Mouse (Mus musculus) ES-CJ7 (cell line): Measurements from ENCODE around the gene 2700081O15Rik.
"Not testable (repeated sequence)": the region's sequence is repeated elsewhere in the genome, so short reads cannot be mapped to it uniquely, and the experiment has no call there.

Source experiments
- DNase-seq: peaks from one replicate; pipeline ENCODE4 v3.0.0; 2011; ENCODE audit warnings: low read depth, low spot score

2700081O15Rik gene

GRCm38 (mm10) chr19:7416834-7417735, at the start of gene 2700081O15Rik:
Gene 2700081O15Rik (plus strand): TSS chr19:7417625.
- DNase-seq: peak; percentile 64

- DNase-seq: peak; percentile 79
These were observed 48.0 kb upstream of the 2700081O15Rik start for GRCm38 (mm10) chr19:7369469-7369868.

GRCm38 (mm10) chr19:7374491-7374890, 42.9 kb upstream of the 2700081O15Rik start:
- DNase-seq: no peak

- DNase-seq: no peak
These were observed 39.8 kb upstream of the 2700081O15Rik start for GRCm38 (mm10) chr19:7377639-7378038.

GRCm38 (mm10) chr19:7381906-7382247, 35.5 kb upstream of the 2700081O15Rik start:
- peak; percentile 40 for DNase-seq

GRCm38 (mm10) chr19:7382248-7382902, 35.0 kb upstream of the 2700081O15Rik start:
- DNase-seq: peak; percentile 52

- DNase-seq: peak; percentile 93
These were observed 34.2 kb upstream of the 2700081O15Rik start, which contains the start of gene Spindoc for GRCm38 (mm10) chr19:7382903-7383865. Gene Spindoc (minus strand): TSS chr19:7382994.

GRCm38 (mm10) chr19:7386042-7386441, 31.4 kb upstream of the 2700081O15Rik start:
- peak; percentile 79 for DNase-seq

GRCm38 (mm10) chr19:7388488-7388887, 28.9 kb upstream of the 2700081O15Rik start:
- peak; percentile 87 for DNase-seq

- DNase-seq: peak; percentile 78
These were observed 20.3 kb upstream of the 2700081O15Rik start for GRCm38 (mm10) chr19:7396867-7397826.

GRCm38 (mm10) chr19:7398898-7399297, 18.5 kb upstream of the 2700081O15Rik start:
- not testable (repeated sequence) for DNase-seq

GRCm38 (mm10) chr19:7400635-7401034, 16.8 kb upstream of the 2700081O15Rik start:
- DNase-seq: no peak

- peak; percentile 59 for DNase-seq
These were observed 12.7 kb upstream of the 2700081O15Rik start for GRCm38 (mm10) chr19:7404623-7405229.

- peak; percentile 69 for DNase-seq
These were observed 5.1 kb upstream of the 2700081O15Rik start for GRCm38 (mm10) chr19:7412361-7412760.

- DNase-seq: no peak
These were observed 1.2 kb upstream of the 2700081O15Rik start for GRCm38 (mm10) chr19:7415916-7416833.

- peak; percentile 62 for DNase-seq
These were observed 755 bp downstream of the 2700081O15Rik start for GRCm38 (mm10) chr19:7417911-7418849.

- DNase-seq: no peak
These were observed 1.7 kb downstream of the 2700081O15Rik start for GRCm38 (mm10) chr19:7419134-7419533.

- no peak for DNase-seq
These were observed 2.7 kb downstream of the 2700081O15Rik start for GRCm38 (mm10) chr19:7420108-7420507.
